Mouse (Mus musculus) C2C12 (cell line): ENCODE data around the gene Fthl17a. TPM values are rescaled to one million over a fixed set of nuclear protein-coding genes. Genes with fewer than 3 reads are reported as not detected.

Experiments used
- H3K27me3 ChIP-seq: one replicate; pipeline ENCODE4 v1.6.1; 2011; ENCODE audit not compliant: control insufficient read depth, insufficient read depth, insufficient read length
- H3K36me3 ChIP-seq: one replicate; pipeline ENCODE4 v1.6.1; 2011; ENCODE audit not compliant: control insufficient read depth, insufficient read depth
- H3K4me3 ChIP-seq: one replicate; pipeline ENCODE4 v1.5.1; 2011; ENCODE audit warnings: mild to moderate bottlenecking, control low read depth; ENCODE audit not compliant: poor library complexity, insufficient read depth, severe bottlenecking
- H3K79me2 ChIP-seq: one replicate; pipeline ENCODE4 v1.6.1; 2011; ENCODE audit not compliant: control insufficient read depth, insufficient read depth
- H3K79me3 ChIP-seq: one replicate; pipeline ENCODE4 v1.6.1; 2011; ENCODE audit warnings: low read depth, control low read depth
- H3ac ChIP-seq: one replicate; pipeline ENCODE3; 2011; ENCODE audit warnings: low read depth; ENCODE audit not compliant: control insufficient read depth, insufficient read length
- CEBPB ChIP-seq: IDR thresholded peaks from one replicate; pipeline ENCODE4 v1.6.1; 2011; ENCODE audit warnings: low read depth, mild to moderate bottlenecking, control low read depth, moderate library complexity
- CTCF ChIP-seq: IDR thresholded peaks from one replicate; pipeline ENCODE4 v1.5.1; 2011; ENCODE audit not compliant: control insufficient read depth, insufficient read depth, insufficient read length
- FOSL1 ChIP-seq: IDR thresholded peaks from one replicate; pipeline ENCODE4 v1.8.0; 2011; ENCODE audit warnings: mild to moderate bottlenecking, low read length; ENCODE audit not compliant: poor library complexity, insufficient read depth, severe bottlenecking
- MAX ChIP-seq: IDR thresholded peaks from one replicate; pipeline ENCODE4 v1.6.1; 2011; ENCODE audit warnings: mild to moderate bottlenecking, control low read depth
- MYOD1 ChIP-seq: IDR thresholded peaks from one replicate; pipeline ENCODE4 v1.6.1; 2011; ENCODE audit warnings: low read depth; ENCODE audit not compliant: control insufficient read depth, insufficient read length
- MYOG ChIP-seq: IDR thresholded peaks from one replicate; pipeline ENCODE4 v1.6.1; 2011; ENCODE audit not compliant: control insufficient read depth, insufficient read length; ENCODE audit errors: extremely low read depth
- USF1 ChIP-seq: IDR thresholded peaks from one replicate; pipeline ENCODE4 v1.6.1; 2011; ENCODE audit warnings: low read depth, mild to moderate bottlenecking, control low read depth, moderate library complexity
- polyA plus RNA-seq: library from polyadenylated mRNA; unstranded; fragments of >200 nt; fragmentation: generic; extraction: Trizol; gene quantifications from one replicate; pipeline ENCODE4 v1.2.1, GENCODE M21; 2012; ENCODE audit warnings: missing spikeins

The Fthl17a gene
- polyA plus RNA-seq, 1 experiment: not detected

DNA sequence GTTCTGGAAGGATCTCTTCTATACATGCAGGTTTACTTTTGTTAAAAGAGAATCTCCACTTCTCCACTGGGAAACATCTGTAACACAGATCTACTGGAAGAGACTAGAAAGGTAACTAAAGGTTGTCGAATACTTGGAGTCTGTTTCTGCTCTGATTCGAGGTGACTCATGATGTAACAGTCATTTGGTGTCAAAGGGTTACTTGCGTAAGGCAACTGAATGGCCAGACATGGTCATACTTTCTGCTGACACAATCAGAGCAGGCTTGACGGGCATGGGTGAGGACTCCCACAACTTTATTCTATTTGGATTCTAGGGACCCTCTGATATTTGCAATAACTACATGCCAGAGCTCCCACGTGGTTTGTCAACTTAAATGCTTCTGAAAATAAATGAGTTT is 43.3 kb downstream of the Fthl17a start:
- Histone ChIP-seq H3K36me3 (no peaks in the 10 kb centered on the region), H3ac (no peak overlapping the region), H3K79me2 (no peaks in the 10 kb centered on the region), H3K4me3 (no peak overlapping the region), H3K79me3 (no peaks in the 10 kb centered on the region), H3K27me3 (no peaks in the 10 kb centered on the region)
- no peak for TF ChIP-seq CTCF
- TF ChIP-seq USF1: no peak
- no peak for TF ChIP-seq FOSL1
- TF ChIP-seq MYOD1: no peak
- no peak for TF ChIP-seq CEBPB
- TF ChIP-seq MYOG: no peak
- TF ChIP-seq MAX: no peak

DNA sequence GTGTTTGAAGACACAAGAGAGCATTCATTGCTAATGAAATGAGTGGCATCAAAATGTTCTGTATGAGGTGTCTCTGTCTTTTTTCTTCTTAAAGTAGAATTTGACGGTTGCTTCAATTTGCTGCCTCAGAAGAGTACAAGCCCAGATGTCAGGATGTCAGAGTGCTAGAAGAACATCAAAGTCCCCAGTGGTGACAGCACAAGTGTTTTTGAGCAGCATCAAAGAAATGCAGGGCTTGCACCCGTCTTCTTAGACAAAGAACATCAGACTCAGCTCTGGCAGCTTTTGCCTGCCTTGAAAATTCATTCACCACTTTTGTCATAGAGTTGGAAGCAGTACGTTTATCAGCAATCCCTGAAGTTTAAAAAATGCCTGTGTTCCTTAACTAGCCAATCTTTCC is 44.5 kb downstream of the Fthl17a start:
- no peaks in the 10 kb centered on the region for H3K79me3 ChIP-seq
- no peak overlapping the region for H3K4me3 ChIP-seq
- H3K36me3 ChIP-seq: no peaks in the 10 kb centered on the region
- no peak for TF ChIP-seq USF1
- TF ChIP-seq CEBPB: no peak
- no peak for TF ChIP-seq MYOG
- no peak for TF ChIP-seq CTCF
- TF ChIP-seq MYOD1: no peak
- TF ChIP-seq MAX: no peak
- TF ChIP-seq FOSL1: no peak
- no peaks in the 10 kb centered on the region for H3K27me3 ChIP-seq
- no peaks in the 10 kb centered on the region for H3K79me2 ChIP-seq
- no peak overlapping the region for H3ac ChIP-seq

DNA sequence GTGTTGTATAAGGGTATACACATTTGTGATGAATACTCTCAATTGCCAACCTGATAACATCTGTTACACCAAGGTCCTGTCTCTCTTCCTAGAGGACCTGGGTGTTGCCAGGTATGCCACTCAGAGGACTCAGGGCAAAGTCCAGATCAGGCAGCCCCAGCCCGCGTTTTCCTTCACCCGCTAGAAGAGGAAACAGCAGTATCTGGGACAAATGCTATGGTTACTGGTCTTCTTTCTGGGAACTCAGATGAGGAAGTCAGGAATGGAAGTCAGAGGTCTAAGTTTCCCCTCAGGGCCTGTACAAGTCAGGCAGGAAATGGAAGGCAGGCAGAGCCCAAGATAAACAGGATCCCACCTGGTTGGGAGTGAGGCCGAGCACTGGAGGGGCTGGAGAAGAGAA is 55.2 kb downstream of the Fthl17a start:
- no peaks in the 10 kb centered on the region for H3K27me3 ChIP-seq
- TF ChIP-seq FOSL1 (no peak), CTCF (no peak), MYOD1 (no peak), CEBPB (no peak), MAX (no peak), MYOG (no peak), USF1 (no peak)
- no peaks in the 10 kb centered on the region for H3K79me3 ChIP-seq
- H3K4me3 ChIP-seq: no peak overlapping the region
- H3ac ChIP-seq: no peak overlapping the region
- H3K79me2 ChIP-seq: no peaks in the 10 kb centered on the region
- H3K36me3 ChIP-seq: no peaks in the 10 kb centered on the region

DNA sequence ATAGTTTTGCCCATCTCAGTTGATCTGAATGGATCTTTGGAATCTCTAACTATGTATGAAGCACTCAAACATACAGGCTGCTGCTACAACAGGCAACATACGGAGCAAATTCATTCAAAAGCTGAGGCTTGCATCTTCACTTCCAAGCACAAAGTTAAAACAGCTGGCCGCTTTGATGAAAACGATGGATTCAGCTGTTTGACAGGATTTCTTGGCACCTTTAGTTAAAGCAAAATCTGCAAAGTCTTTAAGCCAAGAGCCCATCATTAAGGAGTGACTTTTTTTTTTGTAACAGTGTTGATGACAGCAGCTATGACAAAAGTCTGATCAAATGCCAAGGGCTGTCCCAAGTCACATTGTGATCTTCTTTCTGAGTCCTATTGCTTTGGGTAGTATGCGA is 69.1 kb downstream of the Fthl17a start:
- Histone ChIP-seq H3K36me3 (no peaks in the 10 kb centered on the region), H3K79me2 (no peaks in the 10 kb centered on the region), H3K79me3 (no peaks in the 10 kb centered on the region), H3ac (no peak overlapping the region), H3K4me3 (no peak overlapping the region), H3K27me3 (no peaks in the 10 kb centered on the region)
- TF ChIP-seq MYOD1 (no peak), CTCF (no peak), MAX (no peak), USF1 (no peak), MYOG (no peak), CEBPB (no peak), FOSL1 (no peak)

DNA sequence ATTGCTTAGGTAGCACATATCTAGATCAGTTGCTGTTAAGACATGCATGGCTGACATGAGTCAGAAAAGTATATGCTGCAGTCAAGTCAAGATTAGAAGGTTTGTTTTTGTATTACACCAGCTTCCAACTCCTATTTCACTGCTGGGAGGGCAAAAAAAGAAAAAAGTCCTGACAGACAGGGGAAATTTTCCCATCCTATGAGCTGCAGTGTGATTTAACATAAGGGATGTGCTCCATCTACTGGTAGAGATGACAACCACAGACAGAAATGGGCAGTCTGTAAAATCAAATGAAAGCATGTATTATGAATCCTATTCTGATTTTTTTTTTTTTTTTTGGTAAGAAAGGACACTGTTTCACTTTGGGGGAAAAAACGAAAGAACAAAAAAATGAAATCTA is 69.7 kb downstream of the Fthl17a start:
- H3K36me3 ChIP-seq: no peaks in the 10 kb centered on the region
- H3K79me3 ChIP-seq: no peaks in the 10 kb centered on the region
- no peak overlapping the region for H3ac ChIP-seq
- no peaks in the 10 kb centered on the region for H3K79me2 ChIP-seq
- H3K27me3 ChIP-seq: no peaks in the 10 kb centered on the region
- no peak for TF ChIP-seq MAX
- TF ChIP-seq MYOG: no peak
- TF ChIP-seq CTCF: no peak
- no peak for TF ChIP-seq CEBPB
- H3K4me3 ChIP-seq: no peak overlapping the region
